Mouse (Mus musculus) megakaryocyte, embryonic 14.5 days (primary cell): ENCODE data around the gene Sv2b. TPM values are rescaled to one million over a fixed set of nuclear protein-coding genes. Genes with fewer than 3 reads are reported as not detected.

Experiments used
- H3K27me3 ChIP-seq: replicated peaks from 2 replicates; pipeline ENCODE3; 2012; ENCODE audit warnings: inconsistent platforms
- H3K36me3 ChIP-seq: replicated peaks from 2 replicates; pipeline ENCODE3; 2012; ENCODE audit warnings: low read length, inconsistent platforms, mixed read lengths
- H3K4me1 ChIP-seq: 2 replicates; pipeline ENCODE4 v1.6.1; 2012; ENCODE audit warnings: inconsistent platforms
- H3K4me3 ChIP-seq: replicated peaks from 2 replicates; pipeline ENCODE3; 2012; ENCODE audit warnings: moderate library complexity, mild to moderate bottlenecking, inconsistent platforms
- H3K9me3 ChIP-seq: 2 replicates; pipeline ENCODE4 v1.6.1; 2012; ENCODE audit warnings: inconsistent platforms
- FLI1 ChIP-seq: IDR thresholded peaks from 2 replicates; pipeline ENCODE4 v1.6.1; 2012; ENCODE audit warnings: low read length, inconsistent platforms, mixed read lengths
- GATA1 ChIP-seq: IDR thresholded peaks from 3 replicates; pipeline ENCODE4 v1.6.1; 2012; ENCODE audit warnings: mixed read lengths, low read length, inconsistent platforms, borderline replicate concordance
- polyA plus RNA-seq: library from polyadenylated mRNA; stranded (reverse); fragments of >175 nt; gene quantifications from 2 replicates; pipeline ENCODE4 v1.2.3, GENCODE M21; 2012; ENCODE audit warnings: low replicate concordance; ENCODE audit not compliant: insufficient read depth

Sv2b gene
- polyA plus RNA-seq, 1 experiment = not detected

DNA sequence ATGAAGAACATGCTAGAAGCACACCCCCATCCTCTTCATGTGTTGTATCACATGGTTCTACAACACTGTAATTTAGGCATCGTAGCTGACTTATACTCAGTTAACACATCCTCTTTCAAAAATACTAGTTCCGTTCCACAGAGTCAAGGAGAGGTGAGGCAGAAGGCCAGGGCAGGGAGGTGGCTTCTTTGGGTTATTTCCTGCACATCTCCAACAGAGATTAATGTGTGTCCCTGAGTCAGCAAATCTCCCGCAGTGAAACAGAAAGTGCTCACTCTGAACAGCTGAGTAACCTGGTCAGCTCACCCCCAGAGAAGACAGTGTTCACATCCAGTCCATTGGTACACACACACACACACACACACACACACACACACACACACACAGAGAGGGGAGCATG lies 118.9 kb downstream of the Sv2b start:
- Histone ChIP-seq H3K36me3 (no peaks in the 10 kb centered on the region), H3K27me3 (no peaks in the 10 kb centered on the region), H3K4me3 (no peak overlapping the region), H3K4me1 (no peaks in the 10 kb centered on the region), H3K9me3 (no peaks in the 10 kb centered on the region)
- TF ChIP-seq GATA1 = no peak
- no peak for TF ChIP-seq FLI1

DNA sequence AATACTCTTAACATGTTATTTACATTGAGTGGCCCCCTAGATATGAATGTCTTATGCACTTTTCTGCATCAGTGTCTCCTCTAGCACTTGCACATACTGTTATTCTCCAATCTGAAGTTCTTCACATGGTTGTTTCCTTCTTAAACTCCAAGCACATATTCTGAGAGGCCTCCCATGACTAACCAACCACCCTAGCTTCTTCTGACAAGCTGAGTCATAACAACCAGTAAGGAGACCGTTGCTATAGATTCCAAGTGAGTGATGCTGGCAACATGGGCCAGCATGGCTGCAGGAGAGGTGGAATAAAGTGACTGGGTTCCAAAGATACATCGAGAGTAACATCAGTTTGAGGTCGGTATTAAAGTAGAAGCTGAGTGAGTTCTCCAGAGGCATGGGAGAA lies 134.0 kb downstream of the Sv2b start:
- Histone ChIP-seq H3K9me3 (no peaks in the 10 kb centered on the region), H3K4me1 (no peaks in the 10 kb centered on the region), H3K4me3 (no peak overlapping the region), H3K27me3 (peaks cover 4% of the 10 kb centered on the region), H3K36me3 (no peaks in the 10 kb centered on the region)
- TF ChIP-seq FLI1 (no peak), GATA1 (no peak)

DNA sequence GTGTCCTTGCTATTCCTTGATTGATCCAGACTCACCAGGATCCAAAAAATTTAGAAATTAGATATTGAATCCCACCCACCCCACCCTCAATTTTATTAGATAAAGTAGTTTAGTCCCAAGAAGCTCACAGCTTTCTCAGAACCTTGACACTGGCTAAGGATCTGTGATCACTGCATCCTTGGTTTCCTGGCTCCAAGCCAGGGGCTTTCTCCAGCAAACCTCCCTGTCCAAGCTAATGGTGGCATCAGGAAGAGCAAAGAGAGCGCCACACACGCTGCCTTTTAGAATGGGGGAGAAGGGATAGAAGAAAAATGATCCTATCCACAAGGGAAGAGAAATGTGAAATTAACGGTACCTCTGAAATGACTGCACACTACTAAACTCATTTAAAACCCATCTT lies 141.6 kb downstream of the Sv2b start:
- Histone ChIP-seq H3K4me1 (no peaks in the 10 kb centered on the region), H3K36me3 (no peaks in the 10 kb centered on the region), H3K4me3 (no peak overlapping the region), H3K9me3 (no peaks in the 10 kb centered on the region), H3K27me3 (no peaks in the 10 kb centered on the region)
- no peak for TF ChIP-seq FLI1
- no peak for TF ChIP-seq GATA1

DNA sequence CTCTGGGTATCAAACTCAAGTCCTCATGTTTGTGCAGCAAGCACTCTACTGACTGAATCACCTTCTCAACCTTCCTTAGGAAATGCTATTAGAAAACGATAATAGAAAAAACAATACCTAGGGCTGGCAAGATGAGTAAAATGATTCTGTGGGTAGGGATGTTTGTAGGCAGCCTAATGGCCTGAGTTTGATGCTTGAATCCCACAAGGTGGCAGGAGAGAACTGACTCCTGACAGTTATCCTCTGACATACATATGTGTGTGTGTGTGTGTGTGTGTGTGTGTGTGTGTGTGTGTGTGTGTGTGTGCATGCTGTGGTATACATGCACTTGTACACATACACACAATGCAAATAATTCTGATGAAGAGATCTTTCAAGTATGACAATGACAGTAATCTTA lies 161.9 kb downstream of the Sv2b start:
- Histone ChIP-seq H3K4me1 (peaks cover 5% of the 10 kb centered on the region), H3K27me3 (peaks cover 20% of the 10 kb centered on the region), H3K36me3 (no peaks in the 10 kb centered on the region), H3K9me3 (no peaks in the 10 kb centered on the region), H3K4me3 (no peak overlapping the region)
- TF ChIP-seq GATA1 (no peak), FLI1 (no peak)

DNA sequence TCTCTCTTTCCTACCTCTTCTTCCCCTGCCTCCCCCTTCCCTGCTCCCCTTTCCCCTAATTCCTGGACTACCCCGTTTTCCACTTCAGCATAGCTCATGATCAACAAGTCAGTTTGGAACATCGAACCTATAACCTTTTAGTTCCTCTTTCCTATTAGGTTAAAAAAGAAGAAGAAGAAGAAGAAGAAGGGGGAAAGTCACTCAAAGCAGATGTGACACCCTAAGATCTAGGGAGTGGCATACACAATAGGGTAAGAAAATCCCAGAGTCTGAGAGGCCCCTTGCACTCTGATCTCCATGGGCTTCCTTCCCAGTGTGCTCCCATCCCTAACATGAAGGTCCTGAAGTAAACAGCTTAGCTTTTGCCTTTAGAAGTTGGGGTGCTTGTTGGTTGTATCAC lies 166.3 kb downstream of the Sv2b start:
- H3K36me3 ChIP-seq = no peaks in the 10 kb centered on the region
- H3K4me1 ChIP-seq = peaks cover 19% of the 10 kb centered on the region
- TF ChIP-seq GATA1 = no peak
- no peak for TF ChIP-seq FLI1
- H3K27me3 ChIP-seq = peaks cover 43% of the 10 kb centered on the region
- H3K4me3 ChIP-seq = peak overlapping the region; percentile 72
- H3K9me3 ChIP-seq = no peaks in the 10 kb centered on the region

DNA sequence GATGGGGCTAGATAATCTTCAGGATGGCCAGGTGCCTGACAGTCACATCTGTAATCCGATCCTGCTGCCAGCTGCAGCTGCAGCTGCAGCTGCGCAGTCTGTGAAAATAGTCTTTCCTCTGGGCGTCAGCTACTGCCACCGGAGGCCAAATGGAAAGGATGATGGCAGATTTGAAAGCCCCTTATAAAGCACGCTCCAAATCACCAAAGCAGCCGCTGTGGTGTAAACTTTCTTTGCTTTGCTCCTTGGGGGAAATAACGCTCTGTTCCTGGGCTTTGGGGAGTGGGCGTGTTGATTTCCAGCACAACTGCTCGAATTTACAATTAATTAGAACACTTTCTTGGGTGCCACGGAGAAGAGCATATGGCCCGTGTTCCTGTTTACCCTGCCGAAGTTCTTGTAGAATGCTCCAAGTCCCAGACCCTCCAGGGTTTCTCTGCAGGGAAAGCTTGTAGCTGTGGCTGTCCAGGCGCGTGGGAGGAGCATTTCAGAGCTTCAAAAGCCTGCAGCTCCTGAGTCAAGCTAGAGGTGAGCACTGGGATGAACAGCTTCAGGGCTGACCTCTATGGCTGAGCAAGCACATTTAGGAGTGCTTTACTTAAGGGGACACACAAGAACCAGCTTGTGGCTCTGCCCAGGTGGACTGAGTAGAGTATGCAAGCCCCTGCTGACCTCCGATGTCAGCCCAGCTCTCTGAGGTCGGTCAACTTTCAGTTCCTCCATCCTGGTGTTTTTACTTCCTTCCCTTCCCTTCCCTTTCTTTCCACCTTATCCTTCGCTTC lies 167.0 kb downstream of the Sv2b start:
- TF ChIP-seq GATA1 (no peak), FLI1 (no peak)
- H3K4me1 ChIP-seq = peaks cover 19% of the 10 kb centered on the region
- H3K9me3 ChIP-seq = no peaks in the 10 kb centered on the region
- peak overlapping the region; percentile 72 for H3K4me3 ChIP-seq
- H3K27me3 ChIP-seq = peaks cover 42% of the 10 kb centered on the region
- no peaks in the 10 kb centered on the region for H3K36me3 ChIP-seq

DNA sequence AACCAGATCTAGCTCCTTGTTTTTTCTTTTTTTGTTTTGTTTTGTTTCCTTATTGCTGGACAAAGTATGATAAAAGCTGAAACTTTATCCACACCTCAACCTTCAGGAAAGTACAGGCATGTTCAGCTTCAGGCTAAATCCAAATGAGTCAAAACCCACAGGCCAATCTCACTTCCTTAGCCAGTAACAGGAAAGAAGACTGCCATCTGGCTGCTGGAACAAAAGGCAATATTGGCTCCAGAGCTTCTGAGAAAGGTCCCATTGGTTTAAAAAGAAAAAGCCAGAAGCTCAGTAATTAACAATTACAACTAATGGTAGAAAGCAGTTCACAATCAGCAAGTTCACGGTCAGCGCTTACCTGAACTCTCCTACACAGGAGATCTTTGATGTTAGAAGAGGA lies 169.8 kb downstream of the Sv2b start:
- Histone ChIP-seq H3K36me3 (no peaks in the 10 kb centered on the region), H3K4me3 (no peak overlapping the region), H3K4me1 (peaks cover 25% of the 10 kb centered on the region), H3K9me3 (no peaks in the 10 kb centered on the region), H3K27me3 (peaks cover 49% of the 10 kb centered on the region)
- TF ChIP-seq GATA1 = no peak
- no peak for TF ChIP-seq FLI1

DNA sequence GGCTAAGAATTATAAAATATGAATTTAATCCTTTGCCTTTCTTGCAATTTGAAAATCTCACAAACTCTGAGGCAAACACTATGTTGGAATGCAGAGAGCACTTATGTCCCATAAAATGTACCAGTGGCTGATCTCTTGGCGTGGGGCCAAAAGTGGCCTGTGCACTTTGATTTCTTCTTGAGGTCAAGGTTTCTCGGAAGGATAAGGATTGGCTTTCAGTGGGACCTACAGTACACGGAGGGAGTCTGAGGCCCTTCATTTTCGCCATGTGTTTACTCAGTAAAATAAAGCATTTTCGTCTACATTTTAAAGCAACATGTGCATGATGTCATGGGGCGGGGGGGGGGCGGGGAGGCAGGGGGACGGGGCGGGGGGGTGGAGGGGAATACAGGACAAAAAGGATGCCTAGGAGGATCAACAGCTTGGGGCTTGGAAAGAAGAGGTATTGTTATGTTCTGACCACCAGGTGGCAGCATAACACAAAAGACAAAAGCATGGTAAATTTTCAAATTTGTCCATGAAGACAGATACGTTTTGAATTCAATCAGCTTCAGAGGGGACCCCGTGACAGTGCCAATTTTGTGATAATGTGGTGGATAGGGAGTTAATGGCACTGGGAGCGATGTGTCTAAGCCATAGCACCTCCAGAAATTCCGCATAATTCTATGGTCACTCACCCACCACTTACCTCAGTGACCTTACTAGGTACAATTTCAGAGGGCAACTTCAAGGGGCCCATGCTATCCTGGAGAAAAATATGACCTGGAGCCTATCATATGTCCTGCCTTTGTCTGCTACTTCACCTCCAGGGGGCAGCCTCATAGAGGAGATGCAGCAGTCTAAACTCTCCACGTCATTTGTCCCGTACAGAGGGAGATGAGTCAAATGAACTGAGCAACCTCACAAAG lies 174.1 kb downstream of the Sv2b start:
- TF ChIP-seq FLI1 (no peak), GATA1 (no peak)

DNA sequence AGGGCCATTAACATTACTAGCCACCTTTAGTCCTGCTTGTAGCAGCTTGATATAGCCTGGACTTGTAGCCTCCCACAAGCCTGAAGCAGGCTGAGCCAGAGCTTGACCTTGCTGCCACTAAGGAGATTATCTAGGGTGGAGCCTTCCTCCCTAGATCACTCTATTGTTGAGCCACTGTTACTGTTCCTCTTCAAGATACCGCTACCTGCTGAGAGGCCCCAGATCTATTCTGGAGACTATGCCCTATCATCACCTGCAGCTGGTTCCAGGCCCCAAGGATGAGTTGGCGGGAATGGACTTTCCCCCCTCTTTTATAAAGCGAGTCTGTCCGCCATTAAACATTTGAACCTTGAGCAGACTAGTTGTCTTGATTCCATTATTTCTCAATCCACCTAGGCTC lies 181.0 kb downstream of the Sv2b start:
- Histone ChIP-seq H3K9me3 (no peaks in the 10 kb centered on the region), H3K36me3 (no peaks in the 10 kb centered on the region), H3K27me3 (peaks cover 14% of the 10 kb centered on the region), H3K4me1 (no peaks in the 10 kb centered on the region), H3K4me3 (no peak overlapping the region)
- TF ChIP-seq GATA1 = no peak
- no peak for TF ChIP-seq FLI1

More for the DNA sequence above, 174.1 kb downstream of the Sv2b start:
- H3K4me3 ChIP-seq = no peak overlapping the region
- no peaks in the 10 kb centered on the region for H3K9me3 ChIP-seq
- H3K27me3 ChIP-seq = peaks cover 23% of the 10 kb centered on the region
- no peaks in the 10 kb centered on the region for H3K36me3 ChIP-seq
- peaks cover 16% of the 10 kb centered on the region for H3K4me1 ChIP-seq

DNA sequence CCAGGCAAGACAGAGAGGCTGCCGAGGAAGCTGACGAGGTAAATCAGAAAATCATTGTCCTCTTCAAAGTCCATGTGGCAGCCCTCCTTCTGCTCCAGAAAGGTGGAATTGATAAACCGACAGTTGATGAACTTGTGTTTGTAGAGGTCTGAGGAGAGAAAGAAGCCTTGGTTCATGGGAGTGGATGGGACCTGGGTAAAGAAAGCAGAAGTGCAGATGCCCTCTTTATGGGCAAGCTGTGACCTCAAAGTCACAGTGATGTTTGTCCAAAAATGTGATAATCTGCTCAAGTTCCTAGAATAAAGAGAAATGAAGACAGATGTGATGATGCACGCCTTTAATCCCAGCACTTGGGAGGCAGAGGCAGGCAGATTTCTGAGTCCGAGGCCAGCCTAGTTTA lies 185.0 kb downstream of the Sv2b start:
- Histone ChIP-seq H3K36me3 (no peaks in the 10 kb centered on the region), H3K9me3 (no peaks in the 10 kb centered on the region), H3K4me1 (no peaks in the 10 kb centered on the region), H3K27me3 (peaks cover 15% of the 10 kb centered on the region), H3K4me3 (no peak overlapping the region)
- TF ChIP-seq FLI1 = no peak
- TF ChIP-seq GATA1 = no peak
